Mouse (Mus musculus): ENCODE measurements around the gene Tbc1d30.

Gene Tbc1d30

GRCm38 (mm10) chr10:121351066-121351581 lies at the start of gene Tbc1d30:
TSS of gene Tbc1d30 (minus strand) at chr10:121351278.
- no peak for DNase-seq (ENCODE audit: low spot score)

GRCm38 (mm10) chr10:121398599-121398998 lies 47.5 kb upstream of the Tbc1d30 start:
- no peak for DNase-seq (ENCODE audit: low spot score)

GRCm38 (mm10) chr10:121395542-121396176 lies 44.6 kb upstream of the Tbc1d30 start:
- DNase-seq (ENCODE audit: low spot score) = no peak

- no peak for DNase-seq (ENCODE audit: low spot score)
Observed at GRCm38 (mm10) chr10:121394789-121395325, 43.8 kb upstream of the Tbc1d30 start.

GRCm38 (mm10) chr10:121394270-121394669 lies 43.2 kb upstream of the Tbc1d30 start:
- no peak for DNase-seq (ENCODE audit: low spot score)

- DNase-seq (ENCODE audit: low spot score) = no peak
Observed at GRCm38 (mm10) chr10:121391901-121392300, 40.8 kb upstream of the Tbc1d30 start.

GRCm38 (mm10) chr10:121390602-121391001 lies 39.5 kb upstream of the Tbc1d30 start:
- no peak for DNase-seq (ENCODE audit: low spot score)

GRCm38 (mm10) chr10:121386347-121386746 lies 35.3 kb upstream of the Tbc1d30 start:
- DNase-seq (ENCODE audit: low spot score) = no peak

GRCm38 (mm10) chr10:121385695-121386094 lies 34.6 kb upstream of the Tbc1d30 start:
- no peak for DNase-seq (ENCODE audit: low spot score)

- DNase-seq (ENCODE audit: low spot score) = no peak
Observed at GRCm38 (mm10) chr10:121384710-121385109, 33.6 kb upstream of the Tbc1d30 start.

- no peak for DNase-seq (ENCODE audit: low spot score)
Observed at GRCm38 (mm10) chr10:121381280-121381679, 30.2 kb upstream of the Tbc1d30 start.

GRCm38 (mm10) chr10:121379387-121379786 lies 28.3 kb upstream of the Tbc1d30 start:
- no peak for DNase-seq (ENCODE audit: low spot score)

- no peak for DNase-seq (ENCODE audit: low spot score)
Observed at GRCm38 (mm10) chr10:121376530-121377271, 25.6 kb upstream of the Tbc1d30 start.

GRCm38 (mm10) chr10:121375649-121376493 lies 24.8 kb upstream of the Tbc1d30 start:
- no peak for DNase-seq (ENCODE audit: low spot score)

GRCm38 (mm10) chr10:121374693-121375620 lies 23.9 kb upstream of the Tbc1d30 start:
- no peak for DNase-seq (ENCODE audit: low spot score)

GRCm38 (mm10) chr10:121374013-121374412 lies 22.9 kb upstream of the Tbc1d30 start:
- no peak for DNase-seq (ENCODE audit: low spot score)

GRCm38 (mm10) chr10:121370777-121371176 lies 19.7 kb upstream of the Tbc1d30 start:
- no peak for DNase-seq (ENCODE audit: low spot score)

GRCm38 (mm10) chr10:121368783-121369465 lies 17.8 kb upstream of the Tbc1d30 start:
- no peak for DNase-seq (ENCODE audit: low spot score)

- no peak for DNase-seq (ENCODE audit: low spot score)
Observed at GRCm38 (mm10) chr10:121367780-121368179, 16.7 kb upstream of the Tbc1d30 start.

GRCm38 (mm10) chr10:121367271-121367670 lies 16.2 kb upstream of the Tbc1d30 start:
- no peak for DNase-seq (ENCODE audit: low spot score)
